Mouse (Mus musculus): ENCODE results near the gene Dnajc22.
A peak's percentile ranks its signal among the peaks of the same experiment; 100 is the strongest.

The Dnajc22 gene

GRCm38 (mm10) chr15:99116539-99116938 lies 23.6 kb downstream of the Dnajc22 start:
- DNase-seq: no peak

DNA sequence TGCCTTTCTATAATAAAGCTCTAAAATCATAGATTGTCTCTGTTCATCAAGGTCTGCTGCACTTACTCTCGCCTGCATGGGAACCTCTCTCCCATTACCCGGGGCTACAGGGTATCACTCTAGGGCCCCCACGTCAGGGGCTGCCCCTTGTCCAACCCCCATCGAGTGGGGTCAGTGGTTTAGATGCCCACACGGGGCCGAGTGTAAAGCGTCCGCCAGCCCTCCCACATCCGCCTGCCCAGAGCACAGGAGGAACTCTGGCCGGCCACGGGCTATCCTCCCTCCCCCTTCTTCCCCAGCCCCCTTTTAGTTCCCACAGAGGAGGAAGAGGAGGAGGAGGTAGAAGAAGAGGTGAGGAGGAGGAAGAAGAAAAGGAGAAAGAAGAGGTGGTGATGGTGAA lies 27.8 kb downstream of the Dnajc22 start:
- no peak for DNase-seq

DNA sequence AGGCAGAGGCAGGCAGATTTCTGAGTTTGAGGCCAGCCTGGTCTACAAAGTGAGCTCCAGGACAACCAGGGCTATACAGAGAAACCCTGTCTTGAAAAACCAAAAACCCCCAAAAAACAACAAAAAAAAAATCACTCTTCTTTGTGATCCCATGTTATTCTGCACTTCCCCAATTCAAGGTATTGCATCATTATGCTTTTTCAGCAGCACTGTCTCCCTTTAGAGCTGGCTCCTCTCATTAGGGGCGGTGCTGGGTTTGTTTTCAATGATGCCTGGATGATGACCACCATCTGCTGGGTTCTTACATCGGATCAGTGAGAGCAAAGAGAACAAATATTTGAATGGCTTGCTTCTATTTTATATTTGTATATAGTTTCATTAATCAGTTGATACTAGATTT lies 29.7 kb downstream of the Dnajc22 start:
- no peak for DNase-seq

GRCm38 (mm10) chr15:99125711-99126080 lies 32.7 kb downstream of the Dnajc22 start, which contains the start of gene Spats2:
Spats2 (plus strand) TSS chr15:99125916.
- DNase-seq: no peak

DNA sequence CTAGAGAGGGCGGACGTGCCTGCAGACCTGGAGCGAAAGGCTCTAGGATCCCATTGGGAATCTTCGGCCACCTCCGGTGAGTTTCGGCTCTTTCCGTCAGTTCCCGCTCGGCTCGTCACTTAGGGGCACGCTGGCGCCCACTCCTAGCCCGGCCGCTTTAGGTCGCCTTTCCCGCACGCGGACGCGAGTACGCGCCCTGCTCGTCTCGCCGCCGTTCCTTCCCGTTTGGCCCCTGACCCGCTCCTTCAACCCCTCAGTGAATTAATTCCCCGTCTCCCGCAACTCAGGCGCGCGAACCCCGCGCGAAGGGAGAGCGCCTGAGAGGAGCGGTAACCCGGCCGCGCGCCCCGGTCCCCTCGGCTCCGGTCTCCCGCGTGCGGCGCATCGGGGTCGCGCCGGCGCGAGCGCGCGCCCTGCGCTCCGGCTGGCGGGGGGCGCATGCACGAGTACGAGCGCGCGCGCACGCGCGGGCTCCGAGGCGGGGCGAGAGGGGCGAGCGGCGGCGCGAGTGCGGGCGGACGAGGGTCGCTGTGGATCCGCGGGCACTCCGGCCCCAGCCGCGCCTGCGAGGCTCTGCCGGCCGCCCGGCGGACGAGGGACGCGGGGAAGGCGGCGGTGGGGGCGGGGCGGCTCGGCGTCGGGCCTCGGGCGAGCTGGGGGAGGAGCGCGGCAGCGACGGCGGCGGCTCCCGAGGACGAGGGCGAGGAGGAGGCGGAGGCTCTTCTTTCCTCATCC lies 33.3 kb downstream of the Dnajc22 start:
- peak; percentile 94 to 95 for DNase-seq

GRCm38 (mm10) chr15:99126816-99127365 lies 33.9 kb downstream of the Dnajc22 start:
- DNase-seq: no peak

GRCm38 (mm10) chr15:99127851-99128522 lies 35.0 kb downstream of the Dnajc22 start:
- no peak for DNase-seq

DNA sequence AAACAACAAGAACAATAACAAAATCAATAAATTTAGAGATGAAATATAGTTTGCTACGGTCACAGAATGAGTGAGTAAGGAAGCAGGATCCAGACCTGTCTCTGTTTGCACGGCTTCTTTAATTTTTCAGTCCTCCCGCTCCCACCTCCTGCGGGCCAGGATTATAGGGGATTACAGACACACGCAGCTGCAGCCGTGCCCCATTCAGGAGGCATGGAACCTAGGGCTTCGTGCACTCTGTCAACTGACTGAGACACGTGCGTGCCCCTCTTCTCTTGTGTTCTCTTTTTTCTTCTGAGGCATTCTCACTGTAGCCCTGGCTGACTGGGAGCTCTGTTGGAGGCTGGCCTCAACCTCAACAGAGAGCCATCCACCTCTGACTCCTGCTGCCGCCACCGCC lies 36.5 kb downstream of the Dnajc22 start:
- no peak for DNase-seq

- DNase-seq: no peak
These were observed 37.3 kb downstream of the Dnajc22 start for GRCm38 (mm10) chr15:99129956-99130910.

GRCm38 (mm10) chr15:99138389-99138788 lies 45.4 kb downstream of the Dnajc22 start:
- DNase-seq: no peak

- peak; percentile 63 to 78 for DNase-seq
These were observed 46.7 kb downstream of the Dnajc22 start for GRCm38 (mm10) chr15:99139669-99140068.

DNA sequence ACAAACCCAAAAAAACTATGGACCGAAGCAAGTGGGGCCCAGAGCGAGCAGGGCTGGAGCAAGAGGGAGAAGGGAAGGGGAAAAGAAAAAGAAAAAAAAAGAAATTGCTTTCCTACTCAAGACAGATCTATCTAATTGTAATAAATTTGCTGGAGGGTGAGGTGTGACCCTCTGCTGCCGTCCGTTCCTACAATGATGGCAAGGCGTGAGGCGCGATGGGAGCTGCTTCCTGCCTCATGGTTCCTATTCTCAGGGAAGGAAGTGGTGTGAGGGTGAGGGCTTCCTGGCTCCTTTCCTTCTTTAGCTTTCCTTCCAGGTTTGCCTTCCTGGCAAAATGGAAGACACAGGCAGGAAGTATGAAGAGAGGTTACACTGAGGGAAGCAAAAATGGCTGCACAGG lies 57.5 kb downstream of the Dnajc22 start:
- DNase-seq: no peak

- no peak for DNase-seq
These were observed 58.4 kb downstream of the Dnajc22 start for GRCm38 (mm10) chr15:99151324-99151723.

GRCm38 (mm10) chr15:99153466-99153865 lies 60.5 kb downstream of the Dnajc22 start:
- DNase-seq: no peak

All from cerebellum, postnatal 25 days (tissue).